9 mouse cellular contexts compared by ENCODE assay signal in the genomic region with DNA sequence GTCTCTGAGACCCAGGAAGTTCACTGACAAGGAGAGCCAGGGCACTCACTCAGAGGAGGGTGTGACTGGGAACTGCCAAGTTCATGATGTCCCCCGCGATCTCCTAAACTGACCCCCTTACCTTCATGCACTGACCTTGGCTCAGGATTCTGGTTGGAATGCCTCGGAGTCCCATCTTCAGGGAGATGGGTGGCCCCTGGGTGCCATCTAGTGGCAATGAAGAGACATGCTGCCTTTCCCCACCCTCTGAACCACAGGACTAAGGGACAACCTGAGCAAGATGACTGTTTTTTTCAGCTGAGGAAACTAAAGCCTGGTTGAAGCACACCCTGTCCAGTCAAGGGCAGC. TPM values are rescaled to one million over a fixed set of nuclear protein-coding genes. Genes with fewer than 3 reads are reported as not detected.
DNase-seq lines count a peak whose midpoint lies in the region; ATAC-seq and TF ChIP-seq lines count a peak whose summit lies in the region.
"Had no signal": no experiment of that assay in that cellular context is flagged by ENCODE, and none has a peak within 500 bp of the region (broad histone marks: within the 10 kb centered on the region; RNA-seq: fewer than 3 reads in every experiment).

No protein-coding gene starts in this region.

- DNase-seq in heart, adult 18-20 months, result peak; percentile 53 to 71
- DNase-seq in cerebellum, adult 11-12 months, result peak; percentile 51
- peak; percentile 65 for DNase-seq in gastrocnemius, postnatal 14 days
- peak; percentile 71 for DNase-seq in kidney, postnatal 14 days
- peak; percentile 62 for DNase-seq in lung, postnatal 36 days

- intact Hi-C loops in gastrocnemius, postnatal 14 days (cut with DNase I; ENCODE audit: low total_unique reads), result loop anchor here (10.0 kb wide), 1 partner anchor 49 kb away; no protein-coding TSS in a partner anchor

- no peak overlapping the region for H3K4me2 ChIP-seq in heart, embryonic 11.5 days

- H3K27ac ChIP-seq in heart, embryonic 11.5 days (ENCODE audit: low read depth, low read length), result no peak overlapping the region

- no peaks in the 10 kb centered on the region for H3K9me3 ChIP-seq in heart, embryonic 11.5 days (replicated peaks; ENCODE audit: control insufficient read depth, low read length)

- no peaks in the 10 kb centered on the region for H3K79me2 ChIP-seq in C2C12 (ENCODE audit: control insufficient read depth, insufficient read depth)

- peak; percentile 85 for TF ChIP-seq CTCF in C2C12 (IDR thresholded peaks at IDR 0.05; ENCODE audit: control insufficient read depth, insufficient read depth, insufficient read length)

- no peak overlapping the region for H3K4me3 ChIP-seq in heart, embryonic 11.5 days (ENCODE audit: low read depth, low read length)
- no peak overlapping the region for H3K4me3 ChIP-seq in C2C12 (ENCODE audit: insufficient read depth, poor library complexity, severe bottlenecking)

- H3K9ac ChIP-seq in heart, embryonic 11.5 days (ENCODE audit: low read depth, low read length), result no peak overlapping the region

- H3ac ChIP-seq in C2C12 (ENCODE audit: control insufficient read depth, insufficient read length, low read depth), result no peak overlapping the region

- no peaks in the 10 kb centered on the region for H3K79me3 ChIP-seq in C2C12 (ENCODE audit: low read depth)

- H3K36me3 ChIP-seq in heart, embryonic 11.5 days (ENCODE audit: control insufficient read depth, insufficient read depth, low read length), result no peaks in the 10 kb centered on the region
- H3K36me3 ChIP-seq in C2C12 (ENCODE audit: control insufficient read depth, insufficient read depth), result no peaks in the 10 kb centered on the region

- peaks cover 2% of the 10 kb centered on the region; the same call in 1 of the 2 replicates for H3K4me1 ChIP-seq in heart, embryonic 11.5 days (ENCODE audit: control insufficient read depth, insufficient read depth, low read length)

- no peak for ATAC-seq in heart, embryonic 11.5 days (replicated peaks; ENCODE audit: insufficient number of reproducible peaks, low FRiP score, low TSS enrichment)
- no peak for ATAC-seq in megakaryocyte, adult 5-6 weeks (ENCODE audit: poor library complexity, severe bottlenecking)

- 0 out of 2 replicates have a peak, but pooled peaks cover 4% of the 10 kb centered on the region for H3K27me3 ChIP-seq in heart, embryonic 11.5 days (ENCODE audit: control insufficient read depth, insufficient read depth, low read length)
- H3K27me3 ChIP-seq in C2C12 (ENCODE audit: control insufficient read depth, insufficient read depth, insufficient read length), result peaks cover 23% of the 10 kb centered on the region

- 22% methylated on average over 3 of the region's 3 CpGs for WGBS in heart, embryonic 11.5 days (ENCODE audit: insufficient replicate concordance)

TF ChIP-seq in C2C12, 6 proteins besides CTCF, POLR2A, EP300 and RAD21:
- TF ChIP-seq FOSL1 (IDR thresholded peaks at IDR 0.05; ENCODE audit: insufficient read depth, low read length, poor library complexity, severe bottlenecking) (no peak), MYOD1 (IDR thresholded peaks at IDR 0.05; ENCODE audit: control insufficient read depth, insufficient read length, low read depth) (no peak), MAX (IDR thresholded peaks at IDR 0.05) (no peak)

RNA-seq across cellular contexts. Expression of gene Apol6, which starts 40.7 kb away (rescaled TPM):
- total RNA-seq in heart, adult 18-20 months (2021), result 1 to 10 TPM; 1.3 to 3.1 TPM
- polyA plus RNA-seq in heart, embryonic 11.5 days (2014; fragmentation: Nextera tagmentation; extraction: Ambion mirVana), result 0.16 and 0.52 TPM in 2 replicates
- polyA plus RNA-seq in C2C12 (2012; fragmentation: generic; extraction: Trizol), result 0.06 TPM
- total RNA-seq in gastrocnemius, postnatal 14 days (2021), result 10 to 100 TPM; 23.4 to 33.2 TPM
- total RNA-seq in megakaryocyte, adult 5-6 weeks (2015), result not detected in 2 replicates
- 0.04 TPM in 1 of 2 replicates, not detected in the other for total RNA-seq in megakaryocyte, adult 5-6 weeks (2017)
- total RNA-seq: layer of hippocampus, postnatal 25 days had no signal

RNA-seq across cellular contexts. Expression of gene Mb, which starts 46.6 kb away (rescaled TPM):
- total RNA-seq in heart, adult 18-20 months (2021), result over 10,000 TPM; 19,183 to 21,770 TPM
- 138 and 139 TPM in 2 replicates for polyA plus RNA-seq in heart, embryonic 11.5 days (2014; fragmentation: Nextera tagmentation; extraction: Ambion mirVana)
- polyA plus RNA-seq in C2C12 (2012; fragmentation: generic; extraction: Trizol), result 3.1 TPM
- 1,000 to 10,000 TPM in 1 of 2 experiments, 100 to 1,000 TPM in 1; 840 to 1,154 TPM for total RNA-seq in gastrocnemius, postnatal 14 days (2021)
- not detected in 2 replicates for total RNA-seq in megakaryocyte, adult 5-6 weeks (2015)
- total RNA-seq in megakaryocyte, adult 5-6 weeks (2017), result not detected in 2 replicates

RNA-seq across cellular contexts. Expression of gene 1110038F14Rik, which starts 55.5 kb away (rescaled TPM):
- total RNA-seq in heart, adult 18-20 months (2021), result 10 to 100 TPM; 18.8 to 19.5 TPM
- 43.5 and 47.2 TPM in 2 replicates for polyA plus RNA-seq in heart, embryonic 11.5 days (2014; fragmentation: Nextera tagmentation; extraction: Ambion mirVana)
- polyA plus RNA-seq in C2C12 (2012; fragmentation: generic; extraction: Trizol), result 49.3 TPM
- 10 to 100 TPM; 22.7 to 25.4 TPM for total RNA-seq in gastrocnemius, postnatal 14 days (2021)
- 18.9 and 22.2 TPM in 2 replicates for total RNA-seq in megakaryocyte, adult 5-6 weeks (2015)
- 25.0 and 28.2 TPM in 2 replicates for total RNA-seq in megakaryocyte, adult 5-6 weeks (2017)

Comparison
In these comparisons a context has a peak if more than half of its experiments do, and no peak if none do; other contexts are left out.
1. RNA of gene Apol6, which starts 40.7 kb away (total RNA-seq): 23.4 to 33.2 TPM in gastrocnemius, postnatal 14 days; 1.3 to 3.1 TPM in heart, adult 18-20 months and 0.04 TPM in megakaryocyte, adult 5-6 weeks; every median in the first group is over 4 times any median in the second.
2. RNA of gene Mb, which starts 46.6 kb away (total RNA-seq): 19,183 to 21,770 TPM in heart, adult 18-20 months and 840 to 1,154 TPM in gastrocnemius, postnatal 14 days; not detected in megakaryocyte, adult 5-6 weeks; every median in the first group is over 100 times any median in the second.
3. Peak in every context shown above with its lines, with median percentiles within 50 percentile points of each other: DNase-seq.